Mouse (Mus musculus) stomach, embryonic 14.5 days (tissue): Measurements from ENCODE around the gene Opalin. TPM values are rescaled to one million over a fixed set of nuclear protein-coding genes. Genes with fewer than 3 reads are reported as not detected.

ENCODE experiments used
- ATAC-seq: fragments of 200-750 bp; cut with Nextera tagmentation; 2 replicates; pipeline ENCODE4 v1.8.0; 2017; ENCODE audit warnings: low read depth, moderate TSS enrichment; ENCODE audit not compliant: insufficient number of reproducible peaks, insufficient read depth, low FRiP score
- H3K27ac ChIP-seq: fragments of 300-500 bp; sonication (generic); 2 replicates; pipeline ENCODE4 v1.5.1; 2014; ENCODE audit warnings: mild to moderate bottlenecking, low read length, moderate library complexity, mixed read lengths
- H3K27me3 ChIP-seq: fragments of 300-500 bp; sonication (generic); 2 replicates; pipeline ENCODE4 v1.6.1; 2014; ENCODE audit warnings: low read length, control low read depth, mixed read lengths; ENCODE audit not compliant: control insufficient read depth, insufficient read depth
- H3K36me3 ChIP-seq: fragments of 300-500 bp; sonication (generic); 2 replicates; pipeline ENCODE4 v1.6.1; 2014; ENCODE audit warnings: mild to moderate bottlenecking, control low read depth, low read length, moderate library complexity, mixed read lengths; ENCODE audit not compliant: control insufficient read depth, insufficient read depth
- H3K4me1 ChIP-seq: fragments of 300-500 bp; sonication (generic); 2 replicates; pipeline ENCODE4 v1.6.1; 2014; ENCODE audit warnings: low read length, control low read depth, mixed read lengths; ENCODE audit not compliant: control insufficient read depth, insufficient read depth
- H3K4me2 ChIP-seq: fragments of 300-500 bp; sonication (generic); replicated peaks from 2 replicates; pipeline ENCODE4 v1.6.1; 2014; ENCODE audit warnings: low read depth, low read length, control low read depth
- H3K4me3 ChIP-seq: fragments of 300-500 bp; sonication (generic); 2 replicates; pipeline ENCODE4 v1.5.1; 2014; ENCODE audit warnings: low read depth, low read length, control low read depth
- H3K9ac ChIP-seq: fragments of 300-500 bp; sonication (generic); replicated peaks from 2 replicates; pipeline ENCODE4 v1.6.1; 2014; ENCODE audit warnings: low read depth, mild to moderate bottlenecking, control low read depth, low read length, moderate library complexity, mixed read lengths
- H3K9me3 ChIP-seq: fragments of 300-500 bp; sonication (generic); 2 replicates; pipeline ENCODE4 v1.6.1; 2016; ENCODE audit warnings: low read depth, low read length, control low read depth; ENCODE audit not compliant: control insufficient read depth
- WGBS: fragments of 180-500 bp; shearing (Covaris S2); extraction: QIAGEN DNeasy Blood & Tissue Kit; methylation state at CpG from one replicate; pipeline ENCODE4 v1.1.7; 2014; 5-methylcytosine and 5-hydroxymethylcytosine counted together
- polyA plus RNA-seq: library from polyadenylated mRNA; unstranded; fragments of >200 nt; fragmentation: Nextera tagmentation; extraction: Ambion mirVana; gene quantifications from 2 replicates; pipeline ENCODE4 v1.2.1, GENCODE M21; 2014

Gene Opalin
- polyA plus RNA-seq, 1 experiment from 2014 or later: not detected

DNA sequence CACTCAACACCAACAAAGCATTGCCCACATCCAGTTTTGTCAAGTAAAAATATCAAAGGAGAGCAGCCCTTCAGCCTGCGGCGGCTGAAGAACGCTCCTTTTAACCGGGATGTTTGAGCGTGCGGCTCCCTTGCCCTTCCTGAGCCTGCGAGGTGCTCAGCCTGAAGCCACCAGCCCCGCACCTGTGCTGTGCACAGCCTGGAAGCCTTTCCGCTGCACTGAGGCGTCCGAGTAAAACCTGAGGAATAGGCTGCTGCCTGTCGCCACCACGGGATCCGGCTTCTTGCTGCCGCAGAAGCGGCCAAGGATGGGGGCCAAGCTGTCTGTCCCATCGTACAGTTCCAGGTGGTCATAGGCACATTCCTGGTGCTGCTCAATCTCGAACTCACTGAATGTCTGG, 11.6 kb upstream of the Opalin start:
- Histone ChIP-seq H3K4me1 (no peaks in the 10 kb centered on the region), H3K27me3 (no peaks in the 10 kb centered on the region), H3K9ac (no peak overlapping the region), H3K4me2 (no peak overlapping the region), H3K36me3 (no peaks in the 10 kb centered on the region), H3K9me3 (no peaks in the 10 kb centered on the region), H3K27ac (no peak overlapping the region), H3K4me3 (no peak overlapping the region)
- whole genome bisulfite sequencing: 35% methylated on average over 18 of the region's 18 CpGs
- no peak for ATAC-seq

GRCm38 (mm10) chr19:41087901-41088300, 11.0 kb upstream of the Opalin start:
- Histone ChIP-seq H3K27ac (no peak overlapping the region), H3K36me3 (no peaks in the 10 kb centered on the region), H3K4me3 (no peak overlapping the region), H3K9ac (no peak overlapping the region), H3K27me3 (no peaks in the 10 kb centered on the region), H3K9me3 (no peaks in the 10 kb centered on the region), H3K4me2 (no peak overlapping the region), H3K4me1 (no peaks in the 10 kb centered on the region)
- no peak for ATAC-seq
- WGBS: 60% methylated on average over 4 of the region's 4 CpGs

- H3K4me3 ChIP-seq: no peak overlapping the region
- no peaks in the 10 kb centered on the region for H3K9me3 ChIP-seq
- H3K27ac ChIP-seq: no peak overlapping the region
- H3K36me3 ChIP-seq: no peaks in the 10 kb centered on the region
- no peaks in the 10 kb centered on the region for H3K27me3 ChIP-seq
- 0 out of 2 replicates have a peak, but pooled peaks have one; percentile 58 for ATAC-seq
- no peak overlapping the region for H3K9ac ChIP-seq
- no peaks in the 10 kb centered on the region for H3K4me1 ChIP-seq
- H3K4me2 ChIP-seq: no peak overlapping the region
- WGBS: 2% methylated on average over 2 of the region's 2 CpGs
These were observed 9.8 kb upstream of the Opalin start for GRCm38 (mm10) chr19:41086700-41087099.

DNA sequence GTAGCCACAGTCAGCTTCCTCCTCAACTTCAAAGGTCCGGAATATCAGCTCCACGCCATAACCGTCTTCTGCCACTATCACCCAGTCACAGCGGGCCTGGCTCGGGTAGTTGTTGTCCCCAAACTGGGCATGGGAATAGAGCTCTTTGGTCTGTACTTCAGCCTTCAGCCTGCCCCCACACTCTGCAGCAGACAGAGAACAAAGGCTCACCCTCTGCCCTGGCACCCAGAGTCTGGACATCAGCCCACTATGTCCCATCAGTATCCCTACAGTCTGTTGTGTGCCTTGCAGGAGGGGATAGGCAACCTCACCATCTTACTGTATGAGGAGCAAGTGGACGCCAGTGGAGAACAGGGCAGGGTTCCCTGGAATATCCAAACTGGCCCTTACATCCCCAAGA, 9.4 kb upstream of the Opalin start:
- no peak overlapping the region for H3K27ac ChIP-seq
- no peaks in the 10 kb centered on the region for H3K27me3 ChIP-seq
- H3K36me3 ChIP-seq: no peaks in the 10 kb centered on the region
- no peak overlapping the region for H3K9ac ChIP-seq
- 83% methylated on average over 6 of the region's 6 CpGs for WGBS
- ATAC-seq: 0 out of 2 replicates have a peak, but pooled peaks have one; percentile 23
- no peak overlapping the region for H3K4me3 ChIP-seq
- H3K9me3 ChIP-seq: no peaks in the 10 kb centered on the region
- no peak overlapping the region for H3K4me2 ChIP-seq
- no peaks in the 10 kb centered on the region for H3K4me1 ChIP-seq

GRCm38 (mm10) chr19:41083646-41084045, 6.7 kb upstream of the Opalin start:
- H3K9me3 ChIP-seq: no peaks in the 10 kb centered on the region
- H3K4me2 ChIP-seq: no peak overlapping the region
- H3K4me1 ChIP-seq: no peaks in the 10 kb centered on the region
- no peak for ATAC-seq
- no peaks in the 10 kb centered on the region for H3K36me3 ChIP-seq
- WGBS: 87% methylated on average over 14 of the region's 14 CpGs
- H3K9ac ChIP-seq: no peak overlapping the region
- no peak overlapping the region for H3K27ac ChIP-seq
- no peaks in the 10 kb centered on the region for H3K27me3 ChIP-seq
- H3K4me3 ChIP-seq: no peak overlapping the region

GRCm38 (mm10) chr19:41081589-41081988, 4.7 kb upstream of the Opalin start:
- H3K9ac ChIP-seq: no peak overlapping the region
- 77% methylated on average over 3 of the region's 3 CpGs for WGBS
- no peaks in the 10 kb centered on the region for H3K27me3 ChIP-seq
- H3K9me3 ChIP-seq: no peaks in the 10 kb centered on the region
- no peaks in the 10 kb centered on the region for H3K36me3 ChIP-seq
- H3K4me3 ChIP-seq: no peak overlapping the region
- H3K4me2 ChIP-seq: no peak overlapping the region
- no peak overlapping the region for H3K27ac ChIP-seq
- H3K4me1 ChIP-seq: no peaks in the 10 kb centered on the region
- ATAC-seq: no peak

- no peaks in the 10 kb centered on the region for H3K9me3 ChIP-seq
- H3K36me3 ChIP-seq: no peaks in the 10 kb centered on the region
- no peak overlapping the region for H3K4me3 ChIP-seq
- WGBS: 81% methylated on average over 14 of the region's 14 CpGs
- H3K4me2 ChIP-seq: no peak overlapping the region
- H3K9ac ChIP-seq: no peak overlapping the region
- H3K4me1 ChIP-seq: no peaks in the 10 kb centered on the region
- H3K27me3 ChIP-seq: no peaks in the 10 kb centered on the region
- ATAC-seq: no peak
- no peak overlapping the region for H3K27ac ChIP-seq
These were observed 3.0 kb downstream of the Opalin start for GRCm38 (mm10) chr19:41073746-41074455.

- WGBS: 8% methylated on average over 8 of the region's 8 CpGs
- H3K9ac ChIP-seq: no peak overlapping the region
- no peak overlapping the region for H3K4me2 ChIP-seq
- H3K4me1 ChIP-seq: no peaks in the 10 kb centered on the region
- ATAC-seq: no peak
- no peak overlapping the region for H3K4me3 ChIP-seq
- H3K36me3 ChIP-seq: no peaks in the 10 kb centered on the region
- H3K9me3 ChIP-seq: no peaks in the 10 kb centered on the region
- no peaks in the 10 kb centered on the region for H3K27me3 ChIP-seq
- H3K27ac ChIP-seq: no peak overlapping the region
These were observed 5.4 kb downstream of the Opalin start for GRCm38 (mm10) chr19:41071500-41071899.

DNA sequence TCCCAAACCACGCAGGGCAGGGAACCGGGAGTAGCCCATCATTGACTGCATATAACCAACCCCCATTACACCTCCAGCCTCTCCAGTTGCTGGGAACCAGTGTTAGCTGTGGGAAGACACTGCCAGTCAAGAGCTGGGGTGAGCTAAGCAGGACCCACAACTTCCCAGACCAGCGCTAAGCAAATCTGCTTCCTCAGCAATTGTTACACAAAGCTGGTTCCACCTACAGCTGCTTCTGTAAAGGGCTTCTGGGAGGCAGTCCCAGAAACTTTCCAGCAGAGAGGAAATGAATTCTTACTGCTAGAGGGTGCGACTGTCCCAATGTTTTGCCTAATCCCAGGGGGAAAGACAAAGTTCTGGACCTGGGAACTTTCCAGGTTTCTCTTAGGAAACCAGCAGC, 22.2 kb downstream of the Opalin start:
- Histone ChIP-seq H3K27me3 (no peaks in the 10 kb centered on the region), H3K4me1 (no peaks in the 10 kb centered on the region), H3K9me3 (no peaks in the 10 kb centered on the region), H3K9ac (no peak overlapping the region), H3K36me3 (no peaks in the 10 kb centered on the region), H3K4me3 (no peak overlapping the region), H3K27ac (no peak overlapping the region), H3K4me2 (no peak overlapping the region)
- no peak for ATAC-seq
- 62% methylated on average over 4 of the region's 4 CpGs for WGBS
